Mouse (Mus musculus) hindbrain, embryonic 16.5 days (tissue): ENCODE results near the gene Reep3. TPM values are rescaled to one million over a fixed set of nuclear protein-coding genes. Genes with fewer than 3 reads are reported as not detected.
A peak's percentile ranks its signal among the peaks of the same experiment; 100 is the strongest.

Source experiments
- ATAC-seq: fragments of 200-750 bp; cut with Nextera tagmentation; 2 replicates; pipeline ENCODE4 v1.8.0; 2017; ENCODE audit warnings: moderate TSS enrichment, moderate library complexity
- H3K27ac ChIP-seq: fragments of 300-500 bp; sonication (generic); 2 replicates; pipeline ENCODE4 v1.5.1; 2014; ENCODE audit warnings: low read depth, mild to moderate bottlenecking, control low read depth, low read length, moderate library complexity
- H3K27me3 ChIP-seq: fragments of 300-500 bp; sonication (generic); replicated peaks from 2 replicates; pipeline ENCODE4 v1.6.1; 2014; ENCODE audit warnings: low read length; ENCODE audit not compliant: control insufficient read depth, insufficient read depth
- H3K36me3 ChIP-seq: fragments of 300-500 bp; sonication (generic); 2 replicates; pipeline ENCODE4 v1.6.1; 2014; ENCODE audit warnings: mild to moderate bottlenecking, low read length, moderate library complexity, mixed read lengths; ENCODE audit not compliant: control insufficient read depth, insufficient read depth
- H3K4me1 ChIP-seq: fragments of 300-500 bp; sonication (generic); 2 replicates; pipeline ENCODE4 v1.6.1; 2014; ENCODE audit warnings: low read depth, low read length; ENCODE audit not compliant: control insufficient read depth, insufficient read depth
- H3K4me2 ChIP-seq: fragments of 300-500 bp; sonication (generic); 2 replicates; pipeline ENCODE4 v1.6.1; 2014; ENCODE audit warnings: mild to moderate bottlenecking, low read length, control low read depth, moderate library complexity
- H3K4me3 ChIP-seq: fragments of 300-500 bp; sonication (generic); 2 replicates; pipeline ENCODE4 v1.5.1; 2014; ENCODE audit warnings: mild to moderate bottlenecking, low read length, control low read depth, moderate library complexity
- H3K9ac ChIP-seq: fragments of 300-500 bp; sonication (generic); 2 replicates; pipeline ENCODE4 v1.6.1; 2014; ENCODE audit warnings: low read depth, mild to moderate bottlenecking, control low read depth, low read length, moderate library complexity
- H3K9me3 ChIP-seq: fragments of 300-500 bp; sonication (generic); 2 replicates; pipeline ENCODE4 v1.6.1; 2014; ENCODE audit warnings: mild to moderate bottlenecking, low read length, moderate library complexity; ENCODE audit not compliant: control insufficient read depth
- WGBS: fragments of 180-500 bp; shearing (Covaris S2); extraction: QIAGEN DNeasy Blood & Tissue Kit; methylation state at CpG from one replicate; pipeline ENCODE4 v1.1.7; 2014; 5-methylcytosine and 5-hydroxymethylcytosine counted together
- polyA plus RNA-seq: library from polyadenylated mRNA; unstranded; fragments of >200 nt; fragmentation: Nextera tagmentation; extraction: Ambion mirVana; gene quantifications from 2 replicates; pipeline ENCODE4 v1.2.1, GENCODE M21; 2015

Reep3 gene
- polyA plus RNA-seq, 1 experiment from 2014 or later = 32.7 TPM

DNA sequence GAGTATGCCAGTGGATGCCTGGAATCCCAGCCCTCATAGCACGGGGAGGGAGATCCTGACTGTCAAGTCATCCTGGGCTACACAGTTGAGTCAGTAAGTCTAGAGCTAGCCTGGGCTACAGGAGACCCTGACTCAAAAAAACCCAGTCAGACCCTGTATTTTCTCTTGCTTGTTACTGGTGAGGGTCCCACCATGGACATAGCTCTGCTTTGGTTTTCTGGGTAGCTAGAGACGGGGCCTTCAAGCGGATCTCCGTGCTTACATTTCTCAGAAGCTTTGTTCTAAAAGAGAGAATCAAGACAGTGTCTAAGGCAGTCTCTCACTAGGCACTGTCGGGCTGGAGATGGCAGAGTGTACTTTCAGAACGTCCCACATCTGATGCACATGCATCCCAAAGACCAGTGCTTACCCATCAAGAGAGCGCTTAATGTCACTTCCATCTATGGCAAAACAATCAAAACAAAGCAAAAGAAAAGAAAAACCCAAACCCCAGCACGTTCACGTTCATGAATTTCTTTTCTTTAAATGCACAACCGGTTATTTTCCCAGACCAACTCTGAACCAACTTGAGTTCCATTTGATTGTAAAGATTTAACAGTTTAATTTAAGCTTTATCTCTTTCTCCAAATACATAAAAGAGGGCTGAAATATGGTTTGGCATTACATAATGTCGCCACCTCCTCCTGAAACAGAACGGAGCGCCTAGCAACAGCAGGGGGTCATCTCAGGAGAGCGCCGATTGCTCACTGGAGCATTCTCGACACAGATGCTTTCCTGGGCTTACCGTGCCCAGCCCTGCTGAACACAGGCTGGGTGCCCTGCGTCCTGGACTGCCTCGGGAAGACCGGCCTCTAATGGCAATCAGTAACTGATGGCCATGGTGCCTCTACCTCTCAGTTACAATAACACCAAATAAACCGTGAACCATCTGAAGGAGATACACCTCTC, 20.5 kb downstream of the Reep3 start:
- no peaks in the 10 kb centered on the region for H3K9me3 ChIP-seq
- H3K4me1 ChIP-seq = peaks cover 5% of the 10 kb centered on the region
- no peak overlapping the region for H3K9ac ChIP-seq
- peak overlapping the region; percentile 30; the same call in 1 of the 2 replicates for H3K4me2 ChIP-seq
- H3K36me3 ChIP-seq = no peaks in the 10 kb centered on the region
- no peak for ATAC-seq
- H3K27ac ChIP-seq = no peak overlapping the region
- H3K27me3 ChIP-seq = no peaks in the 10 kb centered on the region
- WGBS = 49% methylated on average over 21 of the region's 21 CpGs
- H3K4me3 ChIP-seq = no peak overlapping the region

- Histone ChIP-seq H3K27ac (no peak overlapping the region), H3K36me3 (no peaks in the 10 kb centered on the region), H3K9ac (no peak overlapping the region), H3K27me3 (no peaks in the 10 kb centered on the region), H3K4me3 (no peak overlapping the region), H3K4me2 (no peak overlapping the region), H3K9me3 (no peaks in the 10 kb centered on the region; the same call in 1 of the 2 replicates), H3K4me1 (peaks cover 5% of the 10 kb centered on the region)
- ATAC-seq = no peak
- 97% methylated on average over 8 of the region's 8 CpGs for WGBS
Measured at GRCm38 (mm10) chr10:67073577-67073976, 23.2 kb downstream of the Reep3 start.

DNA sequence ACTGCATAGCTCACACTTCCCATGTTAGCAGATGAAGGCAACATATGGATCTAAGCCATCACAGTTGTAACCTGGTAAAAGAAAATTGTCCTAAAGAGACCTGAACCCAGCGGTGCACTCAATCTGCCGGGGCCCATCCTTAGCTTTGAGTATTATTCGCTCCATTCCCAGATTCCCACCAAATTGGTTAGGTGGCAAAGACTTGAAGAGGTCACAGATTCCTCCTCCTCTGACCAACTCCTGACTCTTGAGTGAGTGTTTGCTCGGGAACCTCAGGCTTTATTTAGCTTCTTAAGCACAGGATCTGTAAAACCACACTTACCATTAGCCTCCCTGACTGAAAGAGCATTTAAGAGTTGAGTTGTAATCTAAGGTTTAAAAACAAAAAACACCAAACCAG, 24.1 kb downstream of the Reep3 start:
- no peak overlapping the region for H3K4me3 ChIP-seq
- no peaks in the 10 kb centered on the region for H3K36me3 ChIP-seq
- WGBS = 89% methylated on average over 4 of the region's 4 CpGs
- no peaks in the 10 kb centered on the region; the same call in 1 of the 2 replicates for H3K9me3 ChIP-seq
- H3K4me2 ChIP-seq = no peak overlapping the region
- H3K27ac ChIP-seq = no peak overlapping the region
- H3K4me1 ChIP-seq = peaks cover 5% of the 10 kb centered on the region
- no peak overlapping the region for H3K9ac ChIP-seq
- H3K27me3 ChIP-seq = no peaks in the 10 kb centered on the region
- no peak for ATAC-seq

GRCm38 (mm10) chr10:67071884-67072283, 24.9 kb downstream of the Reep3 start:
- Histone ChIP-seq H3K4me2 (no peak overlapping the region), H3K9ac (no peak overlapping the region), H3K9me3 (no peaks in the 10 kb centered on the region; the same call in 1 of the 2 replicates), H3K4me1 (peaks cover 5% of the 10 kb centered on the region), H3K27ac (no peak overlapping the region), H3K4me3 (no peak overlapping the region), H3K36me3 (no peaks in the 10 kb centered on the region), H3K27me3 (no peaks in the 10 kb centered on the region)
- no peak for ATAC-seq
- 91% methylated on average over 5 of the region's 5 CpGs for WGBS

- Histone ChIP-seq H3K4me3 (no peak overlapping the region), H3K27me3 (no peaks in the 10 kb centered on the region), H3K9ac (no peak overlapping the region), H3K36me3 (no peaks in the 10 kb centered on the region), H3K9me3 (no peaks in the 10 kb centered on the region; the same call in 1 of the 2 replicates), H3K4me2 (no peak overlapping the region), H3K27ac (no peak overlapping the region), H3K4me1 (peaks cover 3% of the 10 kb centered on the region)
- 73% methylated on average over 4 of the region's 4 CpGs for WGBS
- no peak for ATAC-seq
Measured at GRCm38 (mm10) chr10:67071389-67071788, 25.4 kb downstream of the Reep3 start.

GRCm38 (mm10) chr10:67069013-67069412, 27.7 kb downstream of the Reep3 start:
- no peak overlapping the region for H3K27ac ChIP-seq
- no peak overlapping the region for H3K9ac ChIP-seq
- ATAC-seq = no peak
- H3K27me3 ChIP-seq = no peaks in the 10 kb centered on the region
- H3K9me3 ChIP-seq = no peaks in the 10 kb centered on the region; the same call in 1 of the 2 replicates
- no peak overlapping the region for H3K4me3 ChIP-seq
- no peaks in the 10 kb centered on the region for H3K36me3 ChIP-seq
- H3K4me1 ChIP-seq = peaks cover 9% of the 10 kb centered on the region
- WGBS = 89% methylated on average over 10 of the region's 10 CpGs
- H3K4me2 ChIP-seq = no peak overlapping the region

- Histone ChIP-seq H3K27ac (no peak overlapping the region; the same call in 1 of the 2 replicates), H3K9me3 (no peaks in the 10 kb centered on the region; the same call in 1 of the 2 replicates), H3K9ac (no peak overlapping the region), H3K4me3 (no peak overlapping the region), H3K27me3 (no peaks in the 10 kb centered on the region), H3K4me2 (no peak overlapping the region), H3K4me1 (peaks cover 16% of the 10 kb centered on the region), H3K36me3 (no peaks in the 10 kb centered on the region)
- peak; percentile 65; the same call in 1 of the 2 replicates for ATAC-seq
- WGBS = 38% methylated on average over 3 of the region's 3 CpGs
Measured at GRCm38 (mm10) chr10:67066421-67066820, 30.3 kb downstream of the Reep3 start.

DNA sequence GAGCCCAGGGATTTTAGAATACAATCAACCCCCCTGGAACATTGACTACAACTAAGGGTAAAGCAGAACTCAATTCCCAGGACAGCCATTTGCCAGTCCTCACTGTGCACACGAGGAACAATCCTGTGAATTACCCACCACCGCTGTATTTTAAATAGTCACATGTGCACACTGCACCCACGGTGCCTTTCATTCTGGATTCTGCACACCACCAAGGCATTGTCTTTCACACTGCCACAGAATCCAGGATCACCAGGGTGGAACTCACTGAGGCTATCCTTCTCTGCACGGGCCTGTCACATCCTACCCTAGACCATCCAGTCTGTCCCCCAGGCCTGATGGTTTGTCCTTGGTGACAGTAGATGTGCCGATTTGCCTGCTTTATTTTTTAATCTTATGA, 30.8 kb downstream of the Reep3 start:
- ATAC-seq = peak; percentile 59
- Histone ChIP-seq H3K27me3 (no peaks in the 10 kb centered on the region), H3K9me3 (no peaks in the 10 kb centered on the region; the same call in 1 of the 2 replicates), H3K4me2 (no peak overlapping the region), H3K27ac (peak overlapping the region; percentile 34; the same call in 1 of the 2 replicates), H3K4me1 (peaks cover 19% of the 10 kb centered on the region), H3K36me3 (no peaks in the 10 kb centered on the region), H3K9ac (no peak overlapping the region), H3K4me3 (no peak overlapping the region)
- 19% methylated on average over 5 of the region's 5 CpGs for WGBS

- Histone ChIP-seq H3K4me1 (peaks cover 19% of the 10 kb centered on the region), H3K9me3 (no peaks in the 10 kb centered on the region; the same call in 1 of the 2 replicates), H3K4me3 (no peak overlapping the region), H3K27me3 (no peaks in the 10 kb centered on the region), H3K4me2 (no peak overlapping the region), H3K27ac (no peak overlapping the region), H3K9ac (no peak overlapping the region), H3K36me3 (no peaks in the 10 kb centered on the region)
- no peak for ATAC-seq
- 73% methylated on average over 7 of the region's 7 CpGs for WGBS
Measured at GRCm38 (mm10) chr10:67065277-67065887, 31.4 kb downstream of the Reep3 start.
